Mouse (Mus musculus): ENCODE measurements around the gene St5. TPM values are rescaled to one million over a fixed set of nuclear protein-coding genes. Genes with fewer than 3 reads are reported as not detected.

Gene St5
- total RNA-seq, 1 experiment = 25.6 TPM

DNA sequence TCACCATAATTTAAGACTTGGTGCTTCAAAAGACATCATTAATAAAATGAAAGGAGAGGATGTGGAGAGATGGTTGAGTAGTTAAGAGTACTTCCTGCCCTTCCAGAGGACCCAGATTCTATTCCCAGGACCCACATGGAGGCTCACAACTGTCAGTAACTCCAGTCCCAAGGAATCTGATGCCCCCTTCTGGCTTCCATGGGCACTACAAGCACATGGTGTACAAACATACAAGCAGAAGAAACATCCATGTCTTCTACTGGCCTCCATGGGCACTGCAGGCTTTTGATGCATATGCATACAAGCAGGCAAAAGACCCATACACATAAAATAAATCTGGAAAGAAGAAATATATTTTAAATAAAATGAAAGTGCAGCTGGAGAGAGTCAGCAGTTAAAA is 3.2 kb downstream of the St5 start:
- DNase-seq (ENCODE audit: low read depth, low spot score) = peak; percentile 58
- Histone ChIP-seq H3K27ac (ENCODE audit: insufficient read depth, low read depth, low read length, poor library complexity, severe bottlenecking) (no peak overlapping the region), H3K4me3 (ENCODE audit: insufficient read depth in 1 of 2, low read depth in 1 of 2, low read length in 2 of 2, poor library complexity in 1 of 2, severe bottlenecking in 1 of 2) (no peak overlapping the region), H3K4me1 (ENCODE audit: control insufficient read depth in 2 of 2, insufficient read depth in 2 of 2, low read length in 2 of 2, poor library complexity in 1 of 2) (peaks cover 6 to 9% of the 10 kb centered on the region in 2 experiments; a peak in 3 of 4 replicates), H3K9ac (ENCODE audit: insufficient read depth, low read depth, low read length, poor library complexity, severe bottlenecking) (no peak overlapping the region), H3K36me3 (ENCODE audit: control insufficient read depth, insufficient read depth, low read length, poor library complexity, severe bottlenecking) (no peaks in the 10 kb centered on the region), H3K9me3 (ENCODE audit: control insufficient read depth, insufficient read depth, low read depth, low read length) (no peaks in the 10 kb centered on the region; the same call in 1 of the 2 replicates)
- TF ChIP-seq HCFC1 (IDR thresholded peaks at IDR 0.05; ENCODE audit: borderline replicate concordance, insufficient read depth, low read length) (no peak), MAFK (IDR thresholded peaks at IDR 0.05; ENCODE audit: insufficient read depth, low read depth, low read length) (no peak), ZC3H11A (IDR thresholded peaks at IDR 0.05; ENCODE audit: borderline replicate concordance, low read depth, low read length) (no peak), CHD2 (IDR thresholded peaks at IDR 0.05; ENCODE audit: low read depth, low read length) (no peak), ZNF384 (IDR thresholded peaks at IDR 0.05; ENCODE audit: low read depth, low read length) (no peak)
- in situ Hi-C loops (cut with MboI; ENCODE audit: low sequenced_read_pairs in 2 of 2, unreplicated experiment in 2 of 2) = no loop called here

DNA sequence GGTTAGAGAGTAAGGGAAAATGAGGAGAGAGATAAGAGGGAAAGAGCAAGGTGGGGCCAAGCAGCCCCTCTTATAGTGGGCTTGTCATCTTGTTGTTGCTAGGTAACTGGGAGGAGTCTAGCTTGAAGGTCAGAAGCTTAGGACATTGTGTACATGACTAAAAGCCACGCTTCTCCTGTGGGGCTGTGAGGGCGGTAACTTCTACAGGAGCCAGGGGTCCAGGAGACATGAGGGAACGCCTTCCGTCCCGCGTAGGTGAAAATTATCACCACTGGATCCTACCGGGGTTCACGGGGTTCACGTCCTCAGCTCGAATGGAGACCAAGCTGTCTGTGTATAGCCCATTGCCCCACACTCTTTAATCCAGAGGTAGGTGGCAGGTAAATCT is 8.1 kb downstream of the St5 start:
- no peak for TF ChIP-seq ZNF384 (IDR thresholded peaks at IDR 0.05; ENCODE audit: low read depth, low read length)
- no peak for TF ChIP-seq CHD2 (IDR thresholded peaks at IDR 0.05; ENCODE audit: low read depth, low read length)
- no peaks in the 10 kb centered on the region for H3K9me3 ChIP-seq (ENCODE audit: control insufficient read depth, insufficient read depth, low read depth, low read length)
- H3K4me1 ChIP-seq (ENCODE audit: control insufficient read depth in 2 of 2, insufficient read depth in 2 of 2, low read length in 2 of 2, poor library complexity in 1 of 2) = peaks cover 3 to 5% of the 10 kb centered on the region in 2 experiments; a peak in 2 of 4 replicates
- no peaks in the 10 kb centered on the region for H3K36me3 ChIP-seq (ENCODE audit: control insufficient read depth, insufficient read depth, low read length, poor library complexity, severe bottlenecking)
- DNase-seq (ENCODE audit: low read depth, low spot score) = no peak
- H3K27ac ChIP-seq (ENCODE audit: insufficient read depth, low read depth, low read length, poor library complexity, severe bottlenecking) = peak overlapping the region; percentile 82; the same call in 1 of the 2 replicates
- in situ Hi-C loops (cut with MboI; ENCODE audit: low sequenced_read_pairs in 2 of 2, unreplicated experiment in 2 of 2) = no loop called here
- H3K9ac ChIP-seq (ENCODE audit: insufficient read depth, low read depth, low read length, poor library complexity, severe bottlenecking) = no peak overlapping the region; the same call in 1 of the 2 replicates
- H3K4me3 ChIP-seq (ENCODE audit: insufficient read depth in 1 of 2, low read depth in 1 of 2, low read length in 2 of 2, poor library complexity in 1 of 2, severe bottlenecking in 1 of 2) = peak overlapping the region; percentile 1 to 22; a peak in 1 of 4 replicates

DNA sequence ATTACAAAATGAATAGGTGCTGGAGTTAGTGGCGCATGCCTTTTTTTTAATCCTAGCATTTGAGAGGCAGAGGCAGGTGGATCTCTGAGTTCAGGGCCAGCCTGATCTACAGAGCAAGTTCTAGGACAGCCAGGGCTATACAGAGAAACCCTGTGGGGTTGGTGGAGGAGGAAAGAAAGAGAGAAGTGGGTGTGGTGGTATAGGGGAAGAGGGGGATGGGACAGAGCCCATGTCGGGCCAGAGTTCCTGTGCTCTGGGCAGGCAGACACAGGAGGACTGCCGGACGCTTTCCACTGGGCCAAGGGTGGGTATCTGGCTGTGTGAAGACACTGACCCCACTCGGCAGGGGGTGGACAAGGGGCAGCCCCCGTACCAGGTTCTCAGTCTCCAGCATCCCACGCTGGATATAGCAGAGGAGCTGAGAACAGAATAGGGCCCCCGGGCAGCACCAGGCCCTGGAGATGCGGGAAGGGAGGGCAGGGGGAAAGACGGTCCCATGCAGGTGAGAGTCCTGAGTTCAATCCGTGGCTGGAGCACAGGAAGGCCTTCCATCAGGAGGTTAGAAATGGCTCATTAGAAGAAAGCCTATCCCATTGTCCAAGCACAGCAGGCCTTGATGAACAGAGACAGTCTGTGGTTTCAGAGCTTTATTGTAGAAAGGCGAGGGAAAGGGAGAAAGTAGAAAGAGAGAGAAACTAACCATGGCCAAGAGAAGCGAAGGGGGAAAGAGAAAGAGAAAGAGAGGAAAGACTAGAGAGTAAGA is 8.6 kb downstream of the St5 start:
- Histone ChIP-seq H3K4me3 (ENCODE audit: insufficient read depth in 1 of 2, low read depth in 1 of 2, low read length in 2 of 2, poor library complexity in 1 of 2, severe bottlenecking in 1 of 2) (peak overlapping the region; percentile 22 to 45; a peak in 3 of 4 replicates), H3K9me3 (ENCODE audit: control insufficient read depth, insufficient read depth, low read depth, low read length) (no peaks in the 10 kb centered on the region), H3K36me3 (ENCODE audit: control insufficient read depth, insufficient read depth, low read length, poor library complexity, severe bottlenecking) (no peaks in the 10 kb centered on the region), H3K27ac (ENCODE audit: insufficient read depth, low read depth, low read length, poor library complexity, severe bottlenecking) (peak overlapping the region; percentile 82), H3K4me1 (ENCODE audit: control insufficient read depth in 2 of 2, insufficient read depth in 2 of 2, low read length in 2 of 2, poor library complexity in 1 of 2) (peaks cover 3 to 5% of the 10 kb centered on the region in 2 experiments; a peak in 2 of 4 replicates), H3K9ac (ENCODE audit: insufficient read depth, low read depth, low read length, poor library complexity, severe bottlenecking) (no peak overlapping the region)
- no peak for DNase-seq (ENCODE audit: low read depth, low spot score)
- TF ChIP-seq CHD2 (IDR thresholded peaks at IDR 0.05; ENCODE audit: low read depth, low read length) = no peak
- TF ChIP-seq ZNF384 (IDR thresholded peaks at IDR 0.05; ENCODE audit: low read depth, low read length) = no peak
- no peak for TF ChIP-seq HCFC1 (IDR thresholded peaks at IDR 0.05; ENCODE audit: borderline replicate concordance, insufficient read depth, low read length)
- TF ChIP-seq MAFK (IDR thresholded peaks at IDR 0.05; ENCODE audit: insufficient read depth, low read depth, low read length) = no peak
- TF ChIP-seq ZC3H11A (IDR thresholded peaks at IDR 0.05; ENCODE audit: borderline replicate concordance, low read depth, low read length) = no peak
- in situ Hi-C loops (cut with MboI; ENCODE audit: low sequenced_read_pairs in 2 of 2, unreplicated experiment in 2 of 2) = no loop called here

DNA sequence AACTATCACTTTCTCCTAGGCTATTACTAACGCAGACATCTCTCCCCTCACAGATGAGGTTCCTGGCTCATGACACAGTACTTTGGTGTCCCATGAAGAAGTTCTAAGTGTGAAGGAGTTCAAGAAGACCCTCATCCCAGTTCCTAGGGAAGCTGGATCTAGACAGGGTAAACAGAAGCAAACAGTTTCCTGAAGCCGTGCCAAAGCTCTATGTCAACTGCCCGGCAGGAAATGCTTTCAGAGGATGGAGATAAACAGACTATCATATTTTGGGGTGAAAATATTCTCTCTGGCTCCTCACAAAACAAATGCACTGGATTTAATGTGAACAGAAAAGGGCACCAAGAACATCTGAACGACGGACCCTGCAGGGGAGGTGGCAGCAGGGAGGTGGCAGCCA is 12.4 kb downstream of the St5 start:
- TF ChIP-seq CHD2 (IDR thresholded peaks at IDR 0.05; ENCODE audit: low read depth, low read length) (no peak), ZNF384 (IDR thresholded peaks at IDR 0.05; ENCODE audit: low read depth, low read length) (no peak)
- no peak for DNase-seq (ENCODE audit: low read depth, low spot score)
- Histone ChIP-seq H3K9ac (ENCODE audit: insufficient read depth, low read depth, low read length, poor library complexity, severe bottlenecking) (no peak overlapping the region), H3K9me3 (ENCODE audit: control insufficient read depth, insufficient read depth, low read depth, low read length) (no peaks in the 10 kb centered on the region), H3K4me3 (ENCODE audit: insufficient read depth in 1 of 2, low read depth in 1 of 2, low read length in 2 of 2, poor library complexity in 1 of 2, severe bottlenecking in 1 of 2) (no peak overlapping the region), H3K36me3 (ENCODE audit: control insufficient read depth, insufficient read depth, low read length, poor library complexity, severe bottlenecking) (no peaks in the 10 kb centered on the region), H3K27ac (ENCODE audit: insufficient read depth, low read depth, low read length, poor library complexity, severe bottlenecking) (no peak overlapping the region), H3K4me1 (ENCODE audit: control insufficient read depth in 2 of 2, insufficient read depth in 2 of 2, low read length in 2 of 2, poor library complexity in 1 of 2) (peaks cover 0 to 7% of the 10 kb centered on the region in 2 experiments; a peak in 1 of 4 replicates)
- in situ Hi-C loops (cut with MboI; ENCODE audit: low sequenced_read_pairs in 2 of 2, unreplicated experiment in 2 of 2) = no loop called here

DNA sequence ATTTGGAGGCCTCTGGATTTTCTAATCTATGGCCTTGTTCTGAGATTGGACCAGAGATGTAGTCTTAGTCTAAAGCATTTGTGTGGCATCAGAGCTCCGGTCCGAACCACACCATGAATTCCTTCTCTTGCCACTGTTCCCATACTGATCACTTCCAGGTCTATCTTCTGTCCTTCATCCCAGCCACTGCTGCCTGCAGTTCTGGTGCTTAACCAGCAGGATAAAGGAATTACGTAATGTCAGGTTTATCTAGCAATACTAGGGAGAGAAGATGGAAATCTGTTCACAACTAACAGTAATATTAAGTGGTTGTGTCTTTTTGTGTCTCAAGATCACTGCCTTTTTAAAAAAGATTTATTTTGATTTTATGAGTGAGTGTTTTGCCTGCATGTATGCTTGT is 13.3 kb downstream of the St5 start:
- in situ Hi-C loops (cut with MboI; ENCODE audit: low sequenced_read_pairs in 2 of 2, unreplicated experiment in 2 of 2) = no loop called here
- peaks cover 0 to 7% of the 10 kb centered on the region in 2 experiments; a peak in 1 of 4 replicates for H3K4me1 ChIP-seq (ENCODE audit: control insufficient read depth in 2 of 2, insufficient read depth in 2 of 2, low read length in 2 of 2, poor library complexity in 1 of 2)
- no peak overlapping the region for H3K27ac ChIP-seq (ENCODE audit: insufficient read depth, low read depth, low read length, poor library complexity, severe bottlenecking)

More for the DNA sequence above, 13.3 kb downstream of the St5 start:
- no peak for DNase-seq (ENCODE audit: low read depth, low spot score)
- Histone ChIP-seq H3K9ac (ENCODE audit: insufficient read depth, low read depth, low read length, poor library complexity, severe bottlenecking) (no peak overlapping the region), H3K36me3 (ENCODE audit: control insufficient read depth, insufficient read depth, low read length, poor library complexity, severe bottlenecking) (no peaks in the 10 kb centered on the region), H3K9me3 (ENCODE audit: control insufficient read depth, insufficient read depth, low read depth, low read length) (no peaks in the 10 kb centered on the region), H3K4me3 (ENCODE audit: insufficient read depth in 1 of 2, low read depth in 1 of 2, low read length in 2 of 2, poor library complexity in 1 of 2, severe bottlenecking in 1 of 2) (no peak overlapping the region)
- TF ChIP-seq ZC3H11A (IDR thresholded peaks at IDR 0.05; ENCODE audit: borderline replicate concordance, low read depth, low read length) (no peak), MAFK (IDR thresholded peaks at IDR 0.05; ENCODE audit: insufficient read depth, low read depth, low read length) (no peak), HCFC1 (IDR thresholded peaks at IDR 0.05; ENCODE audit: borderline replicate concordance, insufficient read depth, low read length) (no peak), CHD2 (IDR thresholded peaks at IDR 0.05; ENCODE audit: low read depth, low read length) (no peak), ZNF384 (IDR thresholded peaks at IDR 0.05; ENCODE audit: low read depth, low read length) (no peak)
